Mouse (Mus musculus): ENCODE results near the gene Gdf1. TPM values are rescaled to one million over a fixed set of nuclear protein-coding genes. Genes with fewer than 3 reads are reported as not detected.

The Gdf1 gene
- 1 to 10 TPM; 6.8 to 7.9 TPM for total RNA-seq (2021)

- intact Hi-C loops (cut with DNase I) = no loop called here
- no peak for DNase-seq
Measured at GRCm38 (mm10) chr8:70329124-70329834, at the start of gene Gdf1. Gdf1 (plus strand) TSS chr8:70329817.

- no peak for DNase-seq
- intact Hi-C loops (cut with DNase I) = no loop called here
Measured at GRCm38 (mm10) chr8:70281001-70281400, 48.6 kb upstream of the Gdf1 start.

- intact Hi-C loops (cut with DNase I) = no loop called here
- DNase-seq = peak; percentile 87
Measured at GRCm38 (mm10) chr8:70282603-70283135, 46.9 kb upstream of the Gdf1 start, which contains the start of gene Homer3. Homer3 (plus strand) TSS chr8:70282827.

GRCm38 (mm10) chr8:70283136-70284077 is 46.2 kb upstream of the Gdf1 start:
- intact Hi-C loops (cut with DNase I) = no loop called here
- peak; percentile 37 for DNase-seq

- intact Hi-C loops (cut with DNase I) = no loop called here
- no peak for DNase-seq
Measured at GRCm38 (mm10) chr8:70284421-70284820, 45.2 kb upstream of the Gdf1 start.

GRCm38 (mm10) chr8:70285304-70285703 is 44.3 kb upstream of the Gdf1 start:
- intact Hi-C loops (cut with DNase I) = no loop called here
- no peak for DNase-seq

GRCm38 (mm10) chr8:70286737-70287136 is 42.9 kb upstream of the Gdf1 start:
- intact Hi-C loops (cut with DNase I) = no loop called here

GRCm38 (mm10) chr8:70293988-70294405 is 35.6 kb upstream of the Gdf1 start:
- intact Hi-C loops (cut with DNase I) = no loop called here

More at GRCm38 (mm10) chr8:70286737-70287136, 42.9 kb upstream of the Gdf1 start:
- no peak for DNase-seq

GRCm38 (mm10) chr8:70300881-70301280 is 28.7 kb upstream of the Gdf1 start:
- no peak for DNase-seq
- intact Hi-C loops (cut with DNase I) = no loop called here

More at GRCm38 (mm10) chr8:70293988-70294405, 35.6 kb upstream of the Gdf1 start:
- DNase-seq = no peak

- DNase-seq = peak; percentile 92
- intact Hi-C loops (cut with DNase I) = no loop called here
Measured at GRCm38 (mm10) chr8:70302358-70302890, 27.2 kb upstream of the Gdf1 start, which contains the start of the genes Ddx49 and Cope. Ddx49 (minus strand) TSS chr8:70302489. Cope (plus strand) TSS chr8:70302518.

GRCm38 (mm10) chr8:70302901-70303300 is 26.7 kb upstream of the Gdf1 start:
- intact Hi-C loops (cut with DNase I) = no loop called here

GRCm38 (mm10) chr8:70309311-70309710 is 20.3 kb upstream of the Gdf1 start:
- DNase-seq = peak; percentile 51

More at GRCm38 (mm10) chr8:70302901-70303300, 26.7 kb upstream of the Gdf1 start:
- DNase-seq = no peak

GRCm38 (mm10) chr8:70313399-70313798 is 16.2 kb upstream of the Gdf1 start:
- intact Hi-C loops (cut with DNase I) = no loop called here
- DNase-seq = peak; percentile 78

More at GRCm38 (mm10) chr8:70309311-70309710, 20.3 kb upstream of the Gdf1 start:
- intact Hi-C loops (cut with DNase I) = no loop called here

- peak; percentile 75 for DNase-seq
- intact Hi-C loops (cut with DNase I) = no loop called here
Measured at GRCm38 (mm10) chr8:70315624-70316510, 13.8 kb upstream of the Gdf1 start, which contains the start of gene Cers1. Cers1 (plus strand) TSS chr8:70315775.

- intact Hi-C loops (cut with DNase I) = no loop called here
- peak; percentile 94 for DNase-seq
Measured at GRCm38 (mm10) chr8:70316511-70317504, 12.8 kb upstream of the Gdf1 start.

GRCm38 (mm10) chr8:70317872-70318271 is 11.7 kb upstream of the Gdf1 start:
- no peak for DNase-seq
- intact Hi-C loops (cut with DNase I) = no loop called here

- intact Hi-C loops (cut with DNase I) = no loop called here
- no peak for DNase-seq
Measured at GRCm38 (mm10) chr8:70323716-70324115, 5.9 kb upstream of the Gdf1 start.

GRCm38 (mm10) chr8:70327512-70327911 is 2.1 kb upstream of the Gdf1 start:
- DNase-seq = no peak
- intact Hi-C loops (cut with DNase I) = no loop called here

Measured in left cerebral cortex, postnatal 4 days (tissue).